Mouse (Mus musculus): Measurements from ENCODE around the gene Hspa12b.
A peak's percentile ranks its signal among the peaks of the same experiment; 100 is the strongest.
"Not testable (repeated sequence)": the region's sequence is repeated elsewhere in the genome, so short reads cannot be mapped to it uniquely, and the experiment has no call there.

Gene Hspa12b

GRCm38 (mm10) chr2:131127161-131127730 is at the start of gene Hspa12b:
Hspa12b (plus strand) TSS chr2:131127280.
- no peak for DNase-seq

- DNase-seq = no peak
Measured at GRCm38 (mm10) chr2:131080507-131080906, 46.6 kb upstream of the Hspa12b start.

DNA sequence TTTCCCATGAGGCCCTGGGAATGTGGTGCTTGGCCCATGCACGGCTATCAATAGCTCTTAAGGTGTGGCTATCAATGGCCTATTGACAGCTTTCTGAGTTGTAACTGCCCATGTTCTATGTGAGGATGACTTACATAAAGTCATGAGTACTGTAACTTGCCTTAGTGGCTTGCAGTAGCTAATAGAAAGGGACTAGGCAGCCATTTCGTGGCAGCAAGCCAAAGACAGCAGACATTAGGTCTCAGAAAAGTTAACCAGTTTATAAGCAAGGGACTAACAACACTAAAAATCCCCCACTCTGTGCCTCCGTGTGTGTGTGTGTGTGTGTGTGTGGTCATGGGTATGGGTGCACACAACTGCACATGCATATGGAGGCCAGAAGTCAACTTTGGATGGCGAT is 42.9 kb upstream of the Hspa12b start:
- DNase-seq = no peak

DNA sequence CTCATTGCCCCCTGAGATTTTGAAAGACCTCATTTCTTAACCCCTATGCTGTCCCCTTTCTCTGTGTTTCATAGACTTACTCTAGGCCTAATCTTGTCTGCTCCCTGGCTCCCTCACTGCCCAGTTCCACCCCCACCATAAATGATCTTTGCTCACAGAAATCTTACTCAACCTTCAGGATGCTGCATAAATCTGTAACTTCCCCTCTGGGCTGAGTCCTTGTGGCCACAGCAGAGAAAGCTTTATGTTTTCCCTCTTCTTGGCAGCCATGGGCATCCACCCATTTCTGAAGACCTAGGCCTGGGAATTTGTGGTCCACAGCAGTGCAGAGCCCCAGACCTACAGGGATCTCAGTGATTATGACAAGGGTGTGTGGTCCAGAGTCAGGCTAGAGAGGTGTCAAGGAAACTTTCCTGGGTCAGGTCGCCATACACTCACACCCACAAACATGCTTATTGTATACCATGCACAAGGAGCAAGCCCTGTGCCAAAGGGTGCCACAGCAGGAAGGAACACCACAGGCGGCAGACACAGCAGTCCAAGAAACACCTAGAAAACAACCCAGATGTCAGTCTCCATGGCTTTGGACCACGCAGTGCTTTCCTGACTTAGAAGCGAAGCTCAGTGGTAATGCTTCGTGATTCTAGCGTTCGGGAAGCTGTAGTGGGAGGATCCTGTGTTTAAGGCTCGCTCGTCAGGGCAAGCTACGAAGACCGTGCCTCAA is 40.3 kb upstream of the Hspa12b start, which contains the start of gene Siglec1:
Gene Siglec1 (minus strand): TSS at position 99 of the 724 bp plus-strand sequence.
- no peak for DNase-seq

GRCm38 (mm10) chr2:131088581-131088980 is 38.5 kb upstream of the Hspa12b start:
- DNase-seq = no peak

- no peak for DNase-seq
Measured at GRCm38 (mm10) chr2:131089634-131090033, 37.4 kb upstream of the Hspa12b start.

- DNase-seq = no peak
Measured at GRCm38 (mm10) chr2:131090852-131091251, 36.2 kb upstream of the Hspa12b start.

- no peak for DNase-seq
Measured at GRCm38 (mm10) chr2:131093577-131093976, 33.5 kb upstream of the Hspa12b start.

GRCm38 (mm10) chr2:131094823-131095222 is 32.3 kb upstream of the Hspa12b start:
- peak; percentile 53 for DNase-seq

- no peak for DNase-seq
Measured at GRCm38 (mm10) chr2:131096101-131096795, 30.8 kb upstream of the Hspa12b start.

DNA sequence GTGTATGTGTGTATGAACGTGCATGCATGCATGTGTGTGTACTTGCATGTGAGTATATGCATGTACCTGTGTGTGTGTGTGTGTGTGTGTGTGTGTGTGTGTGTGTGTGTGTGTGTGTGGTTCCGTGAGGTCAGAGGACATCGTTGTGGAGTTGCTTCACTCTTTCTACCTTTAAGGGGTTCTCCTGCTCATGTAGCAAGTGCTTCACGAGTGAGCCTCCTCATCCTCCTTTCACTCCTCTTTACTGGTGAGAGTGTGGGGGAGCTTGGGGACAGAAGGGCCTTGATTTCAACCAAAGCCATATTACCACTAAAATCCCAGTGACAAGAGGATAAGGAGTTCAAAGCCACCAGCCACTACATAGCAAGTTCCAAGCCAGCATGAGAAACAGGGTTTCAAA is 30.0 kb upstream of the Hspa12b start:
- DNase-seq = no peak

GRCm38 (mm10) chr2:131101530-131101929 is 25.6 kb upstream of the Hspa12b start:
- DNase-seq = no peak

GRCm38 (mm10) chr2:131104021-131104420 is 23.1 kb upstream of the Hspa12b start:
- no peak for DNase-seq

DNA sequence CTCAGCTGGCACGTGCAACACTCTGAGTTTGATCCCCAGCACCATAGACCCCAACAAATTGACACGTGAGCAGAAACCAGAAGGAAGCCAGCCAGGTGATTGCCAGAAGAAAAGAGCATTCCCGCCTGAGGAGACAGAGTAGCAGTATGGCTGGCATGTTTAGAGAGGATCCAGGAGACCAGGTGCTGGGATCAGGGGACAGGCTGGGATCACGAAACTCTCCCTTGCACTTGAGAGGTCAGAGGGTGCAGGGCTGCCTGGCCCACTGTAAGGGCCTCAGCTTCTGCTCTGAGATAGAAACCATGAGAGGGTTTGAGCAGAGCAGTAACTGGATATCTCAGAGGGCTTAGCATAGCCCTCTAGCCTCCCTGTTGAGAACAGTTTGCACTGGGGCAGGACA is 22.0 kb upstream of the Hspa12b start:
- not testable (repeated sequence) for DNase-seq

GRCm38 (mm10) chr2:131105989-131106388 is 21.1 kb upstream of the Hspa12b start:
- no peak for DNase-seq

DNA sequence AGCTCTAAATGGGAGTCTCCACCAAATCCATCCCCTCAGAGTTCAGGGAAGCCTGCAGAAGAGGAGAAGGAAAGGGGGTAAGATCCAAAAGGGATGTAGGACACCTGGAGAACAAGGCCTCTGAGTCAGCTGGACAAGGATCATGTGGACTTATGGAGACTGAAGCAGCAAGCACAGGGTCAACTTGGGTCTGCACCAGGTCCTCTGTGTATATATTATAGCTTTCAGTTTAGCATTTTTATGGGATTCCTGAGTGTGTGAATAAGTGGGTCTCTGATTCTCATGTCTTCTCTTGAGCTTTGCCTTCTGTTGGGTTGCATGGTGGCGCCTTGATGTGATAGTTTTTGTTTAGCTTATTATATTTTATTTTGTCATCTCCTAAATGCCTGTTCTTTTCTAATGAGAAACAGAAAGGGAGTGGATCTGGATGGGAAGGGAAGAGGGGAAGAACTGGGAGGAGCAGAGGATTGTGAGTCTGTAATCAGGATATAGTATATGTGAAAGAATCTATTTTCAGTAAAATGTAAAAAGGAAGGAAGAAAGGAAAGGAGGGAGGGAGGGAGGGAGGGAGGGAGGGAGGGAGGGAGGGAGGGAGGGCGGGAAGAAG is 8.0 kb upstream of the Hspa12b start:
- no peak for DNase-seq

- no peak for DNase-seq
Measured at GRCm38 (mm10) chr2:131124166-131124565, 2.9 kb upstream of the Hspa12b start.

- no peak for DNase-seq
Measured at GRCm38 (mm10) chr2:131125157-131125963, 1.7 kb upstream of the Hspa12b start.

GRCm38 (mm10) chr2:131125964-131126815 is 890 bp upstream of the Hspa12b start:
- DNase-seq = no peak

DNA sequence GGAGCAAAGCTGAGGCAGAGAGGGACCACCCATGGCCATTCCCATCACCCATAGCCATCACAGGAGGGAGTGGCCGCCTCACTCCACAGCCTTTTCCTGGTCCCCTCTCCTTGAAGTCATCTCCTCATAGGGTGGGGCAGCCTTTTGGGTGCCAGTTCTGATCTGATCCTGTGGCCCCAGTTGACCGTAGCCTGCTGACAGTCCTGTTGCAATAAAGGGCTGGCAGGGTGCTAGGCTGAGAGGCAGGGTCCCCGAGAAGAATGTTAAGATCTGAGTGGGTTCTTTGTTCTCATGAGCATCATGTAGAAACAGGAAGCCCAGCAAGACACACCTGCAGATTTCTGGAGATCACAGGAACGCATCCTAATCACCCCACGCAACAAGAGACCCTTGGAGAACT is 1.1 kb downstream of the Hspa12b start:
- no peak for DNase-seq

- no peak for DNase-seq
Measured at GRCm38 (mm10) chr2:131128636-131129157, 1.6 kb downstream of the Hspa12b start.
